Mouse (Mus musculus): ENCODE data around the gene Gm14085. TPM values are rescaled to one million over a fixed set of nuclear protein-coding genes. Genes with fewer than 3 reads are reported as not detected.

Gm14085 gene
- polyA plus RNA-seq, 1 experiment = 0.08 TPM

- TF ChIP-seq POLR2A (IDR thresholded peaks at IDR 0.05; ENCODE audit: low read depth, low read length) (no peak), CTCF (IDR thresholded peaks at IDR 0.05; ENCODE audit: extremely low read depth, insufficient read length, insufficient replicate concordance, low read depth, low read length) (no peak)
- H3K27ac ChIP-seq (ENCODE audit: insufficient read depth, low read depth, low read length) = no peak overlapping the region
- H3K4me1 ChIP-seq (ENCODE audit: control insufficient read depth, insufficient read depth, insufficient read length, low read length) = no peaks in the 10 kb centered on the region; the same call in 1 of the 2 replicates
- H3K27me3 ChIP-seq (ENCODE audit: control insufficient read depth, insufficient read depth, low read length) = no peaks in the 10 kb centered on the region; the same call in 1 of the 2 replicates
- H3K36me3 ChIP-seq (ENCODE audit: control insufficient read depth, insufficient read depth, low read length) = no peaks in the 10 kb centered on the region
- WGBS = 57% methylated on average over 1 of the region's 1 CpGs
- H3K4me3 ChIP-seq (ENCODE audit: low read depth, low read length) = no peak overlapping the region
Observed at GRCm38 (mm10) chr2:122577316-122577715, 92.6 kb downstream of the Gm14085 start.

Other genes with a start within 250 kb of the Gm14085 start
- gene Duox2, start 186.5 kb upstream of the Gm14085 start, polyA plus RNA-seq (2012; rRNA removed) = 13.5 and 133 TPM in 2 replicates
- 33.7 and 324 TPM in 2 replicates for gene Duoxa2, start 186.0 kb upstream of the Gm14085 start, polyA plus RNA-seq (2012; rRNA removed)
- 0.08 and 0.66 TPM in 2 replicates for gene Duoxa1, start 171.2 kb upstream of the Gm14085 start, polyA plus RNA-seq (2012; rRNA removed)
- gene Duox1, start 169.3 kb upstream of the Gm14085 start, polyA plus RNA-seq (2012; rRNA removed) = 0.11 and 0.16 TPM in 2 replicates
- gene Shf, start 115.8 kb upstream of the Gm14085 start, polyA plus RNA-seq (2012; rRNA removed) = 3.5 and 9.1 TPM in 2 replicates
- gene Slc28a2, start 58.5 kb upstream of the Gm14085 start, polyA plus RNA-seq (2012; rRNA removed) = 44.1 and 116 TPM in 2 replicates
- gene Gatm, start 126.4 kb downstream of the Gm14085 start, polyA plus RNA-seq (2012; rRNA removed) = 2.0 and 31.7 TPM in 2 replicates
- gene AA467197, start 152.0 kb downstream of the Gm14085 start, polyA plus RNA-seq (2012; rRNA removed) = 8.6 and 9.7 TPM in 2 replicates
- gene Slc30a4, start 217.7 kb downstream of the Gm14085 start, polyA plus RNA-seq (2012; rRNA removed) = 3.0 and 8.1 TPM in 2 replicates

All from small intestine, adult 2 months (tissue).